Mouse (Mus musculus): ENCODE measurements around the gene Fam120a.

Gene Fam120a

GRCm38 (mm10) chr13:48967956-48968749 is at the start of gene Fam120a:
TSS of gene Fam120a (minus strand) at chr13:48968017.
- peak; percentile 73 for DNase-seq (ENCODE audit: low read depth, low spot score)

GRCm38 (mm10) chr13:49017375-49017774 is 49.6 kb upstream of the Fam120a start:
- no peak for DNase-seq (ENCODE audit: low read depth, low spot score)

GRCm38 (mm10) chr13:49016311-49016761 is 48.5 kb upstream of the Fam120a start:
- DNase-seq (ENCODE audit: low read depth, low spot score) = peak; percentile 89

- DNase-seq (ENCODE audit: low read depth, low spot score) = no peak
These were observed 47.8 kb upstream of the Fam120a start for GRCm38 (mm10) chr13:49015366-49016306.

- DNase-seq (ENCODE audit: low read depth, low spot score) = no peak
These were observed 45.5 kb upstream of the Fam120a start for GRCm38 (mm10) chr13:49013206-49013794.

GRCm38 (mm10) chr13:49001691-49002090 is 33.9 kb upstream of the Fam120a start:
- no peak for DNase-seq (ENCODE audit: low read depth, low spot score)

- DNase-seq (ENCODE audit: low read depth, low spot score) = peak; percentile 73
These were observed 30.8 kb upstream of the Fam120a start for GRCm38 (mm10) chr13:48998591-48998990.

GRCm38 (mm10) chr13:48996731-48997130 is 28.9 kb upstream of the Fam120a start:
- no peak for DNase-seq (ENCODE audit: low read depth, low spot score)

- no peak for DNase-seq (ENCODE audit: low read depth, low spot score)
These were observed 27.1 kb upstream of the Fam120a start for GRCm38 (mm10) chr13:48994903-48995302.

GRCm38 (mm10) chr13:48992914-48993313 is 25.1 kb upstream of the Fam120a start:
- no peak for DNase-seq (ENCODE audit: low read depth, low spot score)

GRCm38 (mm10) chr13:48990138-48990537 is 22.3 kb upstream of the Fam120a start:
- DNase-seq (ENCODE audit: low read depth, low spot score) = no peak

- no peak for DNase-seq (ENCODE audit: low read depth, low spot score)
These were observed 14.8 kb upstream of the Fam120a start for GRCm38 (mm10) chr13:48982482-48983098.

- no peak for DNase-seq (ENCODE audit: low read depth, low spot score)
These were observed 11.3 kb upstream of the Fam120a start for GRCm38 (mm10) chr13:48979069-48979468.

- no peak for DNase-seq (ENCODE audit: low read depth, low spot score)
These were observed 10.0 kb upstream of the Fam120a start for GRCm38 (mm10) chr13:48977858-48978257.

- DNase-seq (ENCODE audit: low read depth, low spot score) = no peak
These were observed 6.9 kb upstream of the Fam120a start for GRCm38 (mm10) chr13:48974699-48975098.

- no peak for DNase-seq (ENCODE audit: low read depth, low spot score)
These were observed 6.4 kb upstream of the Fam120a start for GRCm38 (mm10) chr13:48974266-48974665.

GRCm38 (mm10) chr13:48973231-48973630 is 5.4 kb upstream of the Fam120a start:
- DNase-seq (ENCODE audit: low read depth, low spot score) = no peak

- no peak for DNase-seq (ENCODE audit: low read depth, low spot score)
These were observed 3.2 kb upstream of the Fam120a start for GRCm38 (mm10) chr13:48971033-48971432.

GRCm38 (mm10) chr13:48970566-48970965 is 2.7 kb upstream of the Fam120a start:
- DNase-seq (ENCODE audit: low read depth, low spot score) = no peak

GRCm38 (mm10) chr13:48968750-48969088 is 902 bp upstream of the Fam120a start:
- DNase-seq (ENCODE audit: low read depth, low spot score) = no peak
